Mouse (Mus musculus) bone marrow, adult 2 months (tissue): Measurements from ENCODE around the gene Fam78b.

Experiments
- CTCF ChIP-seq: fragments of 200-500 bp; IDR thresholded peaks from 2 replicates; pipeline ENCODE4 v1.5.1; 2011; ENCODE audit warnings: low read length, control low read depth; ENCODE audit not compliant: control insufficient read depth, insufficient read depth
- POLR2A ChIP-seq: fragments of 200-500 bp; IDR thresholded peaks from 2 replicates; pipeline ENCODE4 v1.6.1; 2011; ENCODE audit warnings: low read depth, mild to moderate bottlenecking, control low read depth, low read length, borderline replicate concordance; ENCODE audit not compliant: control insufficient read depth

- TF ChIP-seq POLR2A (no peak), CTCF (no peak)
Observed at GRCm38 (mm10) chr1:167057543-167057942, 56.3 kb downstream of the Fam78b start.
